Mouse (Mus musculus) limb, embryonic 11.5 days (tissue): Measurements from ENCODE around the gene Bsdc1. TPM values are rescaled to one million over a fixed set of nuclear protein-coding genes. Genes with fewer than 3 reads are reported as not detected.

ENCODE experiments used
- ATAC-seq: fragments of 200-750 bp; cut with Nextera tagmentation; 2 replicates; pipeline ENCODE4 v1.8.0; 2017; ENCODE audit warnings: low read depth; ENCODE audit not compliant: insufficient number of reproducible peaks, low FRiP score, low TSS enrichment
- DNase-seq: peaks from one replicate; pipeline ENCODE4 v3.0.0-alpha.2; 2015; ENCODE audit warnings: low spot score
- H3K27ac ChIP-seq: fragments of 300-500 bp; sonication (generic); replicated peaks from 2 replicates; pipeline ENCODE4 v1.5.1; 2014; ENCODE audit warnings: low read depth, mild to moderate bottlenecking, low read length
- H3K27me3 ChIP-seq: fragments of 300-500 bp; sonication (generic); 2 replicates; pipeline ENCODE4 v1.6.1; 2014; ENCODE audit warnings: mild to moderate bottlenecking, low read length, mixed read lengths; ENCODE audit not compliant: control insufficient read depth, insufficient read depth
- H3K36me3 ChIP-seq: fragments of 300-500 bp; sonication (generic); 2 replicates; pipeline ENCODE4 v1.6.1; 2014; ENCODE audit warnings: mild to moderate bottlenecking, low read length, moderate library complexity, mixed read lengths; ENCODE audit not compliant: control insufficient read depth, insufficient read depth
- H3K4me1 ChIP-seq: fragments of 300-500 bp; sonication (generic); 2 replicates; pipeline ENCODE4 v1.6.1; 2014; ENCODE audit warnings: low read length, mixed read lengths; ENCODE audit not compliant: control insufficient read depth, insufficient read depth
- H3K4me2 ChIP-seq: fragments of 300-500 bp; sonication (generic); 2 replicates; pipeline ENCODE4 v1.6.1; 2014; ENCODE audit warnings: low read depth, mild to moderate bottlenecking, moderate library complexity; ENCODE audit not compliant: severe bottlenecking
- H3K4me3 ChIP-seq: fragments of 300-500 bp; sonication (generic); 2 replicates; pipeline ENCODE4 v1.5.1; 2014; ENCODE audit warnings: low read depth, low read length
- H3K9ac ChIP-seq: fragments of 300-500 bp; sonication (generic); 2 replicates; pipeline ENCODE4 v1.6.1; 2014; ENCODE audit warnings: mild to moderate bottlenecking, low read length
- H3K9me3 ChIP-seq: fragments of 300-500 bp; sonication (generic); 2 replicates; pipeline ENCODE4 v1.6.1; 2016; ENCODE audit warnings: low read length; ENCODE audit not compliant: control insufficient read depth
- WGBS: fragments of 180-500 bp; shearing (Covaris S2); extraction: QIAGEN DNeasy Blood & Tissue Kit; methylation state at CpG from one replicate; pipeline ENCODE4 v1.1.7; 2014; 5-methylcytosine and 5-hydroxymethylcytosine counted together
- polyA plus RNA-seq: library from polyadenylated mRNA; unstranded; fragments of >200 nt; fragmentation: Nextera tagmentation; extraction: Ambion mirVana; gene quantifications from 2 replicates; pipeline ENCODE4 v1.2.1, GENCODE M21; 2014

Gene Bsdc1
- 23.8 and 25.9 TPM in 2 replicates for polyA plus RNA-seq

DNA sequence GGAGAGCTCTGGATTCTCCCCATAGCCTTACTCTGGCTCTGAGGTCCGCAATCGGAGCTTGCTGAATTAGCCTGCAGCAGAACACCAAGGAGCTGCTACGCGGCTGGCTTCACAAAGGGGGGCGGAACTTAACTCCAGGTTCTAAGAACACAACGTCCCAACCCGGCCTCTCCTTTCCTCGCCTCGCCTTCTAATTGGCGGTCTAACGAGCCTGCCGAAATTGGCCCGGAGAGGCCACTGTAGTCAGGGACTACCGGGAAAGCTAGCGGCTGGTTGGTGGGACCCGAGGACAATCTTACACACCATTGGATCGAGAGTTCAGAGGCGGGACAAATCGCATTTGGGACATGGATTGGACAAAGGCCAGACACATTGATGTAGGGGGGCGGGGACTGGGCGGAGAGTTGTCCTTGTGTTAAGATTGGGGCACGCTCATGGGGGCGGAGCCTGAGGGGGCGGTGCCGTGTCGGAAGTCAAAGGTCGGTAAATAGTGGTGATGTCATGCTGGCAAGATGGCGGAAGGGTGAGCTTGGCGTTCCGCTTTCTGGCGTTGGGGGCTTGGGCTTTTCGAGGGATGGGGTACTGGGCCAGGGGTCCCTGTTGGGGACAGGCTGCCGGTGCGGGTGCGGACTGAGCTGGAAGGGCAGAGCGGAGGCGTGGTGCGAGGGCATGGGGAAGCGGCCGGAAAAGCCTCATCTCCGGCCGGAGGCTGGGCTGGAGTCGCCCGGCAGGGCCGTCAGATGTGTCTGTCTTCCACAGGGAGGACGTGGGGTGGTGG is at the start of gene Bsdc1:
Gene Bsdc1 (plus strand): TSS at position 399 of the 778 bp plus-strand sequence.
- no peaks in the 10 kb centered on the region for H3K27me3 ChIP-seq
- peaks cover 3% of the 10 kb centered on the region; the same call in 1 of the 2 replicates for H3K4me1 ChIP-seq
- peak within 1 kb of the TSS; percentile 70 for H3K9ac ChIP-seq
- H3K9me3 ChIP-seq = no peaks in the 10 kb centered on the region
- DNase-seq (peak; percentile 99), ATAC-seq (peak; percentile 99)
- H3K4me3 ChIP-seq = peak within 1 kb of the TSS; percentile 85
- H3K27ac ChIP-seq = peak within 1 kb of the TSS; percentile 77; the same call in 1 of the 2 replicates
- WGBS = under 1% methylated on average over 46 of the region's 46 CpGs
- peak within 1 kb of the TSS; percentile 84 for H3K4me2 ChIP-seq
- peaks cover 7% of the 10 kb centered on the region; the same call in 1 of the 2 replicates for H3K36me3 ChIP-seq

DNA sequence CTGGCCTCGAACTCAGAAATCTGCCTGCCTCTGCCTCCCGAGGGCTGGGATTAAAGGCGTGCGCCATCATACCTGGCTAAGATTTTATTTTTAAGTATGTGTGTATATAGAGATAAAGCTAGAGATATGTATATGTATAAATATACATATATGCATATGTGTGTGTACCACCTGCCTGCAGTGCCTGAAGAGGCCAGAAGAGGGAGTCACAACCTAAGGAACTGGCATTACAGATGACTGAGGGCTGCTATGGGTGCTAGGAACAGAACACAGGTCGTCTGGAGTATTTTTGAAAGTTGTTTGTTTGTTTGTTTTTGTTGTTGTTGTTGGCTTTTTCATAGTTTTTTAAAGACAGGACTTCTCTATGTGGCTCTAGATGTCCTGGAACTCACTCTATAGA is 45.5 kb upstream of the Bsdc1 start:
- no peaks in the 10 kb centered on the region for H3K36me3 ChIP-seq
- H3K4me1 ChIP-seq = no peaks in the 10 kb centered on the region
- H3K27ac ChIP-seq = no peak overlapping the region
- no peak overlapping the region for H3K4me2 ChIP-seq
- no peak for ATAC-seq
- no peak overlapping the region for H3K9ac ChIP-seq
- DNase-seq = no peak
- WGBS = 93% methylated on average over 5 of the region's 5 CpGs
- no peaks in the 10 kb centered on the region for H3K27me3 ChIP-seq
- H3K4me3 ChIP-seq = no peak overlapping the region
- H3K9me3 ChIP-seq = no peaks in the 10 kb centered on the region

DNA sequence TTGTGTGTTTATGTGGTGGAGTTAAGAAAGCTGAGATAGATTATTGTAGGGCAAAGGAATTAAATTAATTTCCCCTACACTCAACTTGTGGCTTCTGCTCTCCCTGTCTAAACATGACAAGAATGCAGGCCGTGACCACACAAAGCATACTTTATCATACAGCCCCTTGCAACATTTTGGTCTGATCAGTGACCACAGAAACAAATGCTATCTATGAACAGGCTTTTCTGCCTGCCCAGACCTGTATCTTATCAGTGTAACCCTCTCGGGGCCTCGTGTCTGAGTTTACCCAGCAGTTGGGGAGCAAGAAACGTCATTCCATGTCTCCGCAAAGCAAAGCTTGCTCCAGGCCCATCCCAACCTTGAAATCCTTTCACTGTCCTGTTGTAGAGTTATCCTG is 44.9 kb upstream of the Bsdc1 start:
- H3K27me3 ChIP-seq = no peaks in the 10 kb centered on the region
- H3K4me2 ChIP-seq = no peak overlapping the region
- H3K4me3 ChIP-seq = no peak overlapping the region
- WGBS = 82% methylated on average over 5 of the region's 5 CpGs
- H3K4me1 ChIP-seq = no peaks in the 10 kb centered on the region
- no peak for DNase-seq
- ATAC-seq = no peak
- H3K9me3 ChIP-seq = no peaks in the 10 kb centered on the region
- no peak overlapping the region for H3K9ac ChIP-seq
- H3K27ac ChIP-seq = no peak overlapping the region
- H3K36me3 ChIP-seq = no peaks in the 10 kb centered on the region

DNA sequence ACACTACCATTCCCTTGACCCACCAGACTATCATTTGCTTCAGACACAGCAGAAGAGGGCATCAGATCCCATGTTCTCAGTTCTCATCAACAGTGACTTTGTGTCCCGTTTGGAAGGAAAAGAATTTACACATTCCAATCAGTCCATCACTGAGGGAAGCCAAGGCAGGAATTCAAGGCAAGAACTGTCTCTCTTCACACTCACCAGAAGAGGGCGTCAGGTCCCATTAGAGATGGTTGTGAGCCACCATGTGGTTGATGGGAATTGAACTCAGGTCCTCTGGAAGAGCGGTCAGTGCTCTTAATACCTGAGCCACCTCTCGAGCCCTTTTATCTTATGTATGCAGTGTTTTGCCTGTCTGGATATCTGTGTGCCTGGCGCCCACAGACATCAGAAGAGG is 43.1 kb upstream of the Bsdc1 start:
- Histone ChIP-seq H3K27ac (no peak overlapping the region), H3K4me2 (no peak overlapping the region), H3K4me1 (no peaks in the 10 kb centered on the region), H3K27me3 (no peaks in the 10 kb centered on the region), H3K4me3 (no peak overlapping the region), H3K9me3 (no peaks in the 10 kb centered on the region), H3K36me3 (no peaks in the 10 kb centered on the region), H3K9ac (no peak overlapping the region)
- 76% methylated on average over 5 of the region's 5 CpGs for WGBS
- ATAC-seq = no peak
- no peak for DNase-seq

DNA sequence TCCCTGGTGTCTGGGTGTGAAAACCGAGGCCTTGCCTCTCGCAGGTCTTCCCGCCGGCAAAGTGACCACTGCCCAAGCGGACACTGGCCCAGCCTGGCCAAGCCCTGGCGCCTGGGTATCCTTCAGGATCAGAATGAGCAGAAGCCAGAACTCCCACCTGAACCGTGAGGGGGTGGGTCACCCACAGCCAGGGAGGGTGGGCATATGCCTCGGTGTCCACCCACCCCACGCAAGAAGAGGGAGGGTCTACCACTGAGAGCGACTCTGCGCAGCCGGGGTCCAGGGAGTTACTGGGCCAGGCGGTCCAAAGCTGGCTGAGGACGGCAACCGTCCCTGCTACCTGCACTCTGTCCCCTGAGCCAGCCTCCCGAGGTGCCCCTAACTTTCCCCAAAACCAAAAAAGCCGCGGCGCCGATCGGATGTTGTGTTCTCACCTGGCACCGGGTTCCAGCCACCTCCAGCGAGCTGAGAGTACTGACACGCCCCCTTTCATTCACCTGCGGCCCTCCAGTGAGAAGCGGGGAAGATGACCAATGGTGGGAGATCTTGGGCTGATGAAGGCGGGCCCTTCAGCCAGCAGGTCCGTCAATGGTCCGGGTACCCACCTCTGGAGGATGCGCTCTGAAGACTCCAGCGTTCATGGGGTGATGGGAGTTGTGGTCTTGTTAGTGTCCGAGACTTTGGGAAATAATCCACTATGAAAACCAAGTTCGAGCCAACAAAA is 20.9 kb upstream of the Bsdc1 start, which contains the start of gene Zbtb8b:
Gene Zbtb8b (minus strand): TSS at position 514 of the 724 bp plus-strand sequence.
- H3K4me1 ChIP-seq = no peaks in the 10 kb centered on the region
- no peak within 1 kb of the TSS for H3K27ac ChIP-seq
- under 1% methylated on average over 33 of the region's 33 CpGs for WGBS
- DNase-seq (peak; percentile 58), ATAC-seq (0 out of 2 replicates have a peak, but pooled peaks have one; percentile 44)
- H3K27me3 ChIP-seq = peaks cover 31% of the 10 kb centered on the region
- no peaks in the 10 kb centered on the region for H3K9me3 ChIP-seq
- peak within 1 kb of the TSS; percentile 52 for H3K4me2 ChIP-seq
- H3K4me3 ChIP-seq = peak within 1 kb of the TSS; percentile 32
- no peaks in the 10 kb centered on the region for H3K36me3 ChIP-seq
- peak within 1 kb of the TSS; percentile 22; the same call in 1 of the 2 replicates for H3K9ac ChIP-seq

DNA sequence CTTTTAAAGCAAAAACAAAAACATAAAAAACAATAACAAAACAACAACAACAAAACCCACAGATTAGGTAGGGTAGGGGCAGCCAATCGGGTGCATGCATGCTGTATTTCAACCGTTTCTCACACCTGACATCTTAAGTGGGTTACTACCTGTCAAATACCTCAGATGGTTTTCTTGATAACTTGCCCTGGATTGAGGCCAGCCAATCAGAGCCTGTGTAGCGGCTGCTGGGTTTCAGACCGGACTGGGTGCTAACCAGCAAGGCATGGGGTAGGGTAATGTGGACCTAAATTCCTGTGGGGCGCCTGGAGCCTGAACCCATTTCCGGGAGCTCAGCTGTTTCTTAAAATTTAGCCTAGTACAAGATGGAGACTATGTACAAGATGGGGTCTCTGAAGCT is 20.2 kb upstream of the Bsdc1 start:
- Histone ChIP-seq H3K4me2 (peak overlapping the region; percentile 52), H3K4me1 (no peaks in the 10 kb centered on the region), H3K27me3 (peaks cover 31% of the 10 kb centered on the region), H3K9me3 (no peaks in the 10 kb centered on the region), H3K9ac (no peak overlapping the region), H3K36me3 (no peaks in the 10 kb centered on the region), H3K4me3 (no peak overlapping the region), H3K27ac (no peak overlapping the region)
- WGBS = 31% methylated on average over 6 of the region's 6 CpGs
- DNase-seq (no peak), ATAC-seq (no peak)

DNA sequence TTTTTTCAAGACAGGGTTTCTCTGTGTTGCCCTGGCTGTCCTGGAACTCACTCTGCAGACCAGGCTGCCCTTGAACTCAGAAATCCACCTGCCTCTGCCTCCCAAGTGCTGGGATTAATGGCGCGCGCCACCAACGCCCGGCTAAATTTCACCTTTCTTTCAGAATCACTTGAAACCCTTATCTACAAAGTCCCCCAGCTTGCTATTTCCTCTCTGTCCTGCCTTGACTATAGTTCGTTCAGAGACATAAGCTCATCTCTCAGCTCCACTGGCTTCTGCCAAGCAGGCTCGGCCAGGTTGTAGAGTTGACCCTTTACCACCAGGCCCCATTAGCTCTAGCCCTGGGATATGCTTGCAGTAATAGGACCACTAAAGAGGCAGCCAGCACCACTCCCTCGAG is 14.0 kb upstream of the Bsdc1 start:
- Histone ChIP-seq H3K4me1 (no peaks in the 10 kb centered on the region), H3K9ac (no peak overlapping the region), H3K27me3 (peaks cover 5% of the 10 kb centered on the region; the same call in 1 of the 2 replicates), H3K27ac (no peak overlapping the region), H3K9me3 (no peaks in the 10 kb centered on the region), H3K4me3 (no peak overlapping the region), H3K4me2 (no peak overlapping the region), H3K36me3 (no peaks in the 10 kb centered on the region)
- 89% methylated on average over 8 of the region's 8 CpGs for WGBS
- DNase-seq = no peak
- no peak for ATAC-seq

DNA sequence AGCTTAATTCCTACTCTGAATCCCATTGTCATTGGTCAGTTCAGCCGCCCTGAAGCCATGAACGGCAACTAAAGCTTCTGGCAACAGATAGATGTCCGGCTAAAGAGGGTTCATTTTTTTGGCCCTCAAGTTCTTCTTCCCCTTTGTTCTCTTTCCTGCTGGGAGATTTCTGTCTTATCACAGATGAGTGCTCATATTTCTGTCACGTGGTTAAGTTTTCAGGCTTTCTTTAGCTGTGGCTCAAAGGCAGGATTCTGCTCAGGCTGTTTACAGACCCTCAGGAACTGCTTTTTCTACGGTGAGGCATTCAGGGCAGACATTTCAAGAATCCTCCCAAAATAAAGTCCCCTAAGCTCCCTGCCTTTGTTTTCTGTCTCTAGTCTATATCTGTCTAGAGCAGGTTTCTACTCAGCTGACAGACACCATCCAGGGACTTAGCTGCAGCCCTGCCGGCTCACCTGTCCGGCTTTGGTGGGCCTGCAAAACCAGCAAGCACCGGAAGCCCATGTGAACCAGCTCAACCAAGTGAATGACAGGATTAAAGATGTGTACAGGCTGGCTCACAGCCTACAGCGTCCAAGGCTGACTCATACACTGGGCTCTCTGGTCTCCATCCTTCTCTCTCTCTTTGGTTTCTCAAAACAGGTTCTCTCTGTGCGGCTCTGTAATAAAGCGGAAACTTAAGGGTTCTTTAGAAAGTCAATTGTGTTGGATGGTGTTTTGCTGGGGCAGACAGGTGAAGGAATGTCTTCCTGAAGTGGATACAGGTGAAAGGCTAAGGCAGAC is 13.4 kb upstream of the Bsdc1 start:
- no peak overlapping the region for H3K4me2 ChIP-seq
- no peak overlapping the region for H3K27ac ChIP-seq
- H3K36me3 ChIP-seq = no peaks in the 10 kb centered on the region
- no peaks in the 10 kb centered on the region for H3K4me1 ChIP-seq
- H3K27me3 ChIP-seq = no peaks in the 10 kb centered on the region
- DNase-seq (no peak), ATAC-seq (no peak)
- H3K9me3 ChIP-seq = no peaks in the 10 kb centered on the region
- WGBS = 88% methylated on average over 11 of the region's 11 CpGs
- H3K4me3 ChIP-seq = no peak overlapping the region
- no peak overlapping the region for H3K9ac ChIP-seq
